Comparison of ENCODE assay signal across 8 mouse cellular contexts in the genomic region with DNA sequence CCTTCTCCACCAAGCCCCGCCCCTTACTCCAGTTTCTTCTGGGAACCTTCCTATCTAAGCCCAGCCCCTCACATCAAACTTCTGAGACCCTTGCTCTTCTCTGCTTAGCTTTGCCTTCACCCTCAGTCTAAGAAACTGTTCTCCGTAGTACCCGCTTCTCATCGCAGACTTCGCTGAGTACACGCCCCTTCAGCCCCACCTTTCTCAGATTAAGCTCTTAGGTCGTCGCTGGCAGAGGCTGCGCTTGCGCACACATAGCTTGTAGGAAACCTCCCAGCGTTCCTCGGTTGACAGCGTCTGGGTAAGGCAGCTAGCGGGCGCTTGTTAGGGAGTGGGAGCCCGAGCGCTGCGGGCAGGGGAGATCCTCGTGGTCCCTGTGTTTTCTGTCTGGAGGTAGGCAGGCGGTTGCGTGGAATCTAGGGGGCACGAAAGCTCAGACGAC. TPM values are rescaled to one million over a fixed set of nuclear protein-coding genes. Genes with fewer than 3 reads are reported as not detected.
DNase-seq lines count a peak whose midpoint lies in the region; TF ChIP-seq lines count a peak whose summit lies in the region.

A gene (plus strand): TSS at position 234 of the 442 bp plus-strand sequence.

- no peak for TF ChIP-seq CTCF in cerebellum, adult 2 months (IDR thresholded peaks at IDR 0.05; ENCODE audit: borderline replicate concordance, insufficient read depth, low read depth, low read length)

- peak within 1 kb of the TSS; percentile 64; the same call in 1 of the 2 replicates for H3K27ac ChIP-seq in cerebellum, adult 2 months (ENCODE audit: insufficient read depth, low read length)

- no peaks in the 10 kb centered on the region for H3K27me3 ChIP-seq in cerebellum, adult 2 months (ENCODE audit: control insufficient read depth, insufficient read depth, low read length)
- no peaks in the 10 kb centered on the region for H3K27me3 ChIP-seq in splenic B cell, adult 2 months (ENCODE audit: control insufficient read depth, insufficient read depth, low read length, poor library complexity, severe bottlenecking)

- peak within 1 kb of the TSS; percentile 96 for H3K4me3 ChIP-seq in cerebellum, adult 2 months (replicated peaks; ENCODE audit: insufficient read depth, low read depth, low read length)

- peak; percentile 74; the same call in 1 of the 2 replicates for TF ChIP-seq POLR2A in cerebellum, adult 2 months (IDR thresholded peaks at IDR 0.05; ENCODE audit: borderline replicate concordance, insufficient read depth, low read length)

- WGBS in cerebellum, adult 2 months = under 1% methylated on average over 23 of the region's 23 CpGs

- no peaks in the 10 kb centered on the region for H3K4me1 ChIP-seq in cerebellum, adult 2 months (ENCODE audit: control insufficient read depth, insufficient read depth, low read length)

- no peaks in the 10 kb centered on the region for H3K36me3 ChIP-seq in splenic B cell, adult 2 months (ENCODE audit: control insufficient read depth, insufficient read depth, low read length, poor library complexity, severe bottlenecking)

- DNase-seq in cerebellum, adult 2 months = peak in 1 of 2 experiments; percentile 91
- no peak for DNase-seq in cerebellum, adult 9-11 months
- DNase-seq in A20 (ENCODE audit: low read depth, low spot score) = peak; percentile 95
- peak; percentile 91 for DNase-seq in c-Kit-positive CD71-positive TER-119-negative erythroid progenitor cells, embryonic 14.5 days (ENCODE audit: low read depth)
- peak; percentile 71 for DNase-seq in gonadal fat pad, adult 2 months (ENCODE audit: low read depth)
- DNase-seq in layer of hippocampus, postnatal 25 days (ENCODE audit: extremely low spot score in 1 of 2, low spot score in 1 of 2) = peak; percentile 69 to 76
- DNase-seq in mesoderm, embryonic 11.5 days (ENCODE audit: low read depth, low spot score) = peak; percentile 94
- peak; percentile 95 for DNase-seq in splenic B cell, adult 2 months (ENCODE audit: low read depth, low spot score)

RNA-seq across cellular contexts. Expression of the gene that starts here (rescaled TPM):
- 4.7 and 5.6 TPM in 2 replicates for polyA plus RNA-seq in cerebellum, adult 2 months (2012; rRNA removed)
- 0.49 and 0.90 TPM in 2 replicates for polyA plus RNA-seq in gonadal fat pad, adult 2 months (2012; rRNA removed)
- total RNA-seq in layer of hippocampus, postnatal 25 days (2021) = 1 to 10 TPM; 3.8 to 5.6 TPM

Comparison
In these comparisons a context has a peak if more than half of its experiments do, and no peak if none do; other contexts are left out.
1. Peak in DNase-seq in gonadal fat pad, adult 2 months; RNA of the gene not detected or under 1 TPM.